Mouse (Mus musculus) layer of hippocampus, postnatal 14 days (tissue): ENCODE results near the gene Dhrs3. TPM values are rescaled to one million over a fixed set of nuclear protein-coding genes. Genes with fewer than 3 reads are reported as not detected.

Source experiments
- DNase-seq, 2 experiments: peaks; one replicate each; pipeline ENCODE4 v3.0.0; 2021 to 2022; ENCODE audit warnings: low spot score in 2 of 2, mixed read lengths in 1 of 2
- total RNA-seq, 2 experiments: library from RNA; stranded (reverse); gene quantifications; 2 replicates each; pipeline ENCODE4 v1.2.3; 2021

Dhrs3 gene
- total RNA-seq, 2 experiments from 2014 or later = 21.2 to 30.8 TPM

DNA sequence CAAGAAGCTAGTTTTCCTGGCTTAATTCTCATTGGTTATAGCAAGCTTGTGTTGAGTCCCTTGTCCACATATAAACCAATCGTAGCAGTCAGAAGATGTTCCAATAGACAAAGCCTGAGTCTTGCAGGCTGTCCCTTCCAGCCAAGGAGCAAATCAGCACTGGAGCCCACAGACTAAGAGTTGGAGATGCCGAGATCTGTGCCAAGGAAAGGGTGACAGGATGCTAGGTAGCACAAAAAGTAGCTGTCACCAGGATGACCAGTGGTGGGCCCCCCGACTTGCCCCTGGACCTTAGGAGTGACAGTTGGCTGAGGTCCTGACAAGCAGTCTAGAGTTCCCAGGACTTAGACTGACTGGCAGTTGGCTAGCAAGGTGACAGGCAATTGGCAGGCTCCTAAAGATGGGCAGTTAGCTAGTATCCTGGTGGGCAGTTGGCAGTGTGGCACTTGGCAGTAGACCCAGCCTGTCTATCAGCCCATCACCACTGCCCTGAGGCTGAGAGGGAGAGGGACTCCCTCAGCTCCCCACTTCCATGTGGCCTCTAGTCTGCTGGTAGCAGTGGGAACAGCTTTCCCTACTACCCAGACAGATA, 44.0 kb downstream of the Dhrs3 start:
- DNase-seq = no peak

GRCm38 (mm10) chr4:144939847-144940411, 47.3 kb downstream of the Dhrs3 start:
- DNase-seq = no peak

- DNase-seq = no peak
These were observed 48.3 kb downstream of the Dhrs3 start for GRCm38 (mm10) chr4:144940796-144941462.

- no peak for DNase-seq
These were observed 49.8 kb downstream of the Dhrs3 start for GRCm38 (mm10) chr4:144942433-144942832.

DNA sequence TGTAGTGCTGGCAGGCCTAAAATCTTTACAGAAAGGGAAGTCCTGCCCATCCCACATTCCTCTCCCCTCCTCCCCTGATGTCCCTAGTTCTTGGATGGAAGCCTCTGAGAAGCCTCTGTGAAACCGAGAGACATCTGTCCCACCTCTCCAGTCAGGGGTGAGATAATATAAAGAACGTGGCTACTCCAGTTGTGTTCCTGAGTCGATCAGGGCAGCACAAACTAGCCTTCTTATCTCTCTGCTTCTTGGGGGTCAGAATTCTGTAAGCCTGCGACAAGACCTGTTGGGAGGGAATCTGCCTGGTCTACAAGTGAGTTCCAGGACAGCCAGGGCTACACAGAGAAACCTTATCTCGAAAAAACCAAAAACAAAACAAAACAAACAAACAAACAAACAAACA, 50.6 kb downstream of the Dhrs3 start:
- DNase-seq = no peak

DNA sequence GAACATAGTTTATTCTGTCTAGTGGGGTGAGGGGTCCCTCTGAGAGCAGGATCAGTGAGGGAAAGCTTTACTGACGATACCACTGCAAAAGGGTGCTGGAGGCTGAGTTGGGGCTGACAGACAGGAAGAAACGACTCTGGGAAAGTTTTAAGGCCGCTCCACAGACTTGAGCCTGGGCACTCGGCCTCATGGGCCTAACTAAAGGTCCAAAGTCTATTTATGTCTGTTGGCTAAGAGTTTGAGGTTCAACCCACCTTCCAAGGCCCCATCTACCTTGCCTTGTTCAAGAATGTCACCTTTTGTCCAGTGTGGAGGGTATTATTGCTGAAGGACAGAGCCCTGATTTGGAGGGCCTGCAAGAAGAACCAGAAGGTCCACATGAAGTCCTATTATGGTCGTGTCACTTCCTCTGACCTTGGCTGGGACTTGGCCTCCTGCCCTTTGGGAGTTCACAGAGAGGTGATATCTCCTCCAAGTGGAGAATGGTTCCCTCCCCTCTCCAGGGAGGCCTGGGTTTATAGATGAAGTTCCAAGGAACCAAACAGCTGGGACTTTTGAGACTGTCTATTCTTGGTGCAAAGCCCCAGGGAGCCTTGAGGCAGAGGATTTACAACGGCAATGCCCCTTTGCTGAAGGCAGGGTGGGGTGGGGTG, 55.2 kb downstream of the Dhrs3 start:
- no peak for DNase-seq

GRCm38 (mm10) chr4:144949441-144950326, 57.1 kb downstream of the Dhrs3 start:
- DNase-seq = peak in 1 of 2 experiments; percentile 22

DNA sequence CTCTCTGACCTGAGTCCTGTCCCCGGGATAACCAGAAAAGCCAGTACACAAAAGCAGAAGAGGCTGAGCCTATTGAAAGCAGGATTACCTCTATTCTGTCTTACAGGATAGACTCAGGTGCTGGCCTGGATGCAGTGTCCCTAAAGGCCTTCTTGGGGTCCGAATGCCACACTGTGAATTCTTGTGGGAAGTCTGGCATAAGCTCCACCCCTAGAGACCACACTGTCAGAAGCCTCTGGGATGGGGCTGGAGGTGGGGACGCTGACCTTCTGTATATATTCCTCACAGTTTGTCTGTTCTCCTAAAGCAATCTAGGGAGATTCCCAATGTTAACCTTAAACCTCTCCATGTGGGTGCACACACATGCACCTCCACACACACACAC, 57.7 kb downstream of the Dhrs3 start:
- DNase-seq = no peak

DNA sequence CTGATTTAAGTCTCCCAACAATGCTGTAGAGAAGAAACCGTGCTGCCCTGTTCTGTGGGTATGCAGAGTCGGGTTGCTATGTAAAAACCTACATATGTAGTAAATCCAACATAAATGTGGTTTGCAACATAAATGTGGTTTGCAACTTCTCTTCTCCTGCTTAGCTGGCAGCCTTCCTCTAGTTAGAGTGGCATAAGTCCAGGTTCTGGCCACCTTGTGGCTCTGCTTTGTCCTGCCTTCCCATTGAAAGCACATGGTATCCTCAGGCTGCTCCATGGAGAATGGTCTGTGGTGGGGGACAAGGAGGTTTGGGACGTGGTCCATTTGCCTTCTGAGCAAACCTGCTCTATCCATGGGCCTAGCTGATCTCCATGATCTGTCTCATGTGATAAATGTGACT, 58.3 kb downstream of the Dhrs3 start:
- no peak for DNase-seq

DNA sequence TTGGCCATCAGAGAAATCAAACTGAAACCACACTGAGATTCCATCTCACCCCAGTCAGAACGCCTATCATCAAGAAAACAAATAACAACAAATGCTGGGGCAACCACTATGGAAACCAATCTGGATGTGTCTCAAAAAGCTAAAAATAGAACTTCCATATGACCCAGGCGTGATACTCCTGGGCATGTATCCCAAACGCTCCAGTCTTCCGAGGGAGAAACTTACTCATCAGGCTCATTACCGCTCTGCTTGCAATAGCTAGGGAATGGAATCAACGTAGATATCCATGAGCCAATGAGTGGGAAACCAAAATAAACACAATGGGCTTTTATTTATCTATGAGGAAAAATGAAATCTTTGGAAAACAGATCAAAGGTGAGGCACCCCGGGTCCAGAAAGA, 59.2 kb downstream of the Dhrs3 start:
- DNase-seq = no peak

DNA sequence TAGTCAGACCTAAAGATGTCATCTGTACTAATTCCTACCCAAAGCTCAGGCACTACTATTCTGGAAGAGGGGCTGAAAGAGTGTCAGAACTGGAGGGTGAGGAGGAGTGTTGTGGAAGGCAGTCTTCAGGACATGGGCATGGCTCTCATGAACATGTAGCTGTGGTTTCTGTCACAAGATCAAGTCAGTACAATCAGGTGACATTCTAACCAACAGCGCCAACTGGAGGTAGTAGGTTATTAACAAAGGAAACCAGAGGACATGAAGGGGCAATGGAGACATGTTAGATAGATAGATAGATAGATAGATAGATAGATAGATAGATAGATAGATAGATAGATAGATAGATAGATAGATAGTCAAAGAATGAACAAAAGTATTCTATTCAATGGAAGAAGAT, 60.8 kb downstream of the Dhrs3 start:
- no peak for DNase-seq

DNA sequence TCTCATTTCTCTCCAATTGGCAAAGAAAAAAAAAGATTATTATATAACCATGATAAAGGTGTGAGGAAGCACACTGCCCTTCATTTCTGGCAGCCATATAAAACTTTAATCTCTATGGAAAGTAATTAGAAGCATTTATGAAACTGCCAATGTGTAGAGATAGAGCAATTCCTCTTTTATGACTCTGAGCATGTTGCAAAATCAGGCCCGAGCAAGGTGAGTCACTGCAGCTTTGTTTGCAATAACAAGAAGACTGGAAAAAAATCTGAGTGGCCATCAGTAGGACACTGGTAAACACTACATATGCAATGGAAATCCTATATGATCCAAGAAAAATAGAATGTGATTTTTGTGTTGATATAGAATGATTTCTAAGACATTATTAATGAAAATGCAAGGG, 63.2 kb downstream of the Dhrs3 start:
- DNase-seq = no peak

- no peak for DNase-seq
These were observed 63.7 kb downstream of the Dhrs3 start for GRCm38 (mm10) chr4:144956293-144956692.

- DNase-seq = no peak
These were observed 64.6 kb downstream of the Dhrs3 start for GRCm38 (mm10) chr4:144957186-144957585.

DNA sequence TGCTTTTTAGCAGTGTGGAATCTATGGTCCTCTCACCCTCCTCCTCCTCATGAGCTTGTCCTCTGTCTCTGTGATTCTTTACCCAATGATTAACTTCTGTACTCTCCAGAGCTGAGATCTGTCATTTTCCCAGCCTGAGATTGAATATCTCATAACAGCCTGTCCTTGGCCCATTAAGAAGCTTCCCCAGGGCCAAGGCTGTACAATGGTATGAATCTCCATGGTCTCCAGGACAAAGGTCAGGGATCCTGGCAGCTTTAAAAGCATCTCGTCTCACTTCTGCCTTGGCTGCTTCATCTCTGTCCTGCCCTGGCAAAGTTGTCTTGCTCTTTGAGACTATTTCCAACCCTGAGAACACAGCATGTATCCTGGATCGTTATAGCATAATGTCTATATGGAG, 65.1 kb downstream of the Dhrs3 start:
- no peak for DNase-seq

- no peak for DNase-seq
These were observed 67.7 kb downstream of the Dhrs3 start for GRCm38 (mm10) chr4:144960188-144960904.

- DNase-seq = no peak
These were observed 68.6 kb downstream of the Dhrs3 start for GRCm38 (mm10) chr4:144961232-144961631.

- no peak for DNase-seq
These were observed 69.1 kb downstream of the Dhrs3 start for GRCm38 (mm10) chr4:144961696-144962095.

- DNase-seq = no peak
These were observed 72.6 kb downstream of the Dhrs3 start for GRCm38 (mm10) chr4:144965255-144965654.

- no peak for DNase-seq
These were observed 75.7 kb downstream of the Dhrs3 start for GRCm38 (mm10) chr4:144968371-144968770.

DNA sequence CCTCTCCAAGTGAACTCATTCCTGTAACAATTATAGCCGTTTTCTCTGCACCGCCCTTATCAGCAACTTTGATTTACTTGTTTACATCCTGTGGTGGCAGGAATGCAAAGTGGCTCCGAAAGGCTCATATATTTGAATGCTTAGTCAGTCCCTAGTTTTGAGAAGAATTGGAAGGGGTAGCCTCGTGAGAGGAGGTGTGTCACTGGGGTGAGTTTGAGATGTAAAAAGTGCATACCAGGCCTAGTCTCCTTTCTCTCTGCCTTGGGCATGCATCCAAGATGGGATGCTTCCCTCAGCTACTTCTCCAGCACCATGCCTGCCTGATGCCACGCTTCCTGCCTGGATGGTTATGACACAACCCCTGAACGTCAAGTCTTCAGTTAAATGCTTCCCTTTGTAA, 76.4 kb downstream of the Dhrs3 start:
- DNase-seq = no peak
